Mouse (Mus musculus): ENCODE measurements around the gene Prkce.

- TF ChIP-seq CTCF (IDR thresholded peaks at IDR 0.05; ENCODE audit: low read depth, low read length) (no peak), GATA1 (IDR thresholded peaks at IDR 0.05; ENCODE audit: borderline replicate concordance, low read length) (no peak)
Observed at GRCm38 (mm10) chr17:86248832-86249231, 81.2 kb downstream of the Prkce start.

Measured in G1E (cell line).